Mouse (Mus musculus) hindbrain, embryonic 12.5 days (tissue): Measurements from ENCODE around the gene Zc3h6. TPM values are rescaled to one million over a fixed set of nuclear protein-coding genes. Genes with fewer than 3 reads are reported as not detected.

Experiments
- microRNA-seq: library from miRNA; unstranded; fragments of <30 nt; microRNA quantifications from one replicate; pipeline ENCODE4, GENCODE M21; 2017
- polyA plus RNA-seq: library from polyadenylated mRNA; unstranded; fragments of >200 nt; fragmentation: Nextera tagmentation; extraction: Ambion mirVana; gene quantifications from 2 replicates; pipeline ENCODE4 v1.2.1, GENCODE M21; 2016

Gene Zc3h6
- polyA plus RNA-seq, 1 experiment from 2014 or later = 3.4 TPM

Small RNA genes lying within 50 kb of the gene (microRNA-seq; reads per million reads assigned to microRNA genes)
- gene Gm22859 = not detected

Other genes starting within 250 kb of the Zc3h6 start
- 35.2 and 39.5 TPM in 2 replicates for gene Tmem87b, start 149.3 kb upstream of the Zc3h6 start, polyA plus RNA-seq
- 2.8 and 3.8 TPM in 2 replicates for gene Fbln7, start 104.4 kb upstream of the Zc3h6 start, polyA plus RNA-seq
- gene Zc3h8, start 23.3 kb upstream of the Zc3h6 start, polyA plus RNA-seq = 8.8 and 9.0 TPM in 2 replicates
- 28.5 and 32.6 TPM in 2 replicates for gene Gm10762, start 323 bp downstream of the Zc3h6 start, polyA plus RNA-seq
- gene Vinac1, start 80.8 kb downstream of the Zc3h6 start, polyA plus RNA-seq = 0.52 and 0.59 TPM in 2 replicates
- gene Ttl, start 98.5 kb downstream of the Zc3h6 start, polyA plus RNA-seq = 23.4 and 24.1 TPM in 2 replicates
- 23.5 and 25.4 TPM in 2 replicates for gene Polr1b, start 133.6 kb downstream of the Zc3h6 start, polyA plus RNA-seq
- 22.3 and 24.6 TPM in 2 replicates for gene Chchd5, start 162.3 kb downstream of the Zc3h6 start, polyA plus RNA-seq
- 49.3 and 53.1 TPM in 2 replicates for gene Slc20a1, start 231.4 kb downstream of the Zc3h6 start, polyA plus RNA-seq